Mouse (Mus musculus) lung, adult 2 months (tissue): ENCODE measurements at regions not wholly inside any gene's neighbourhood (a gene's known extent, or its start where the extent isn't known, plus 50 kb on each side); places are given as distances from the start of the nearest gene placed in this dataset.

Source experiments
- DNase-seq: peaks from one replicate; pipeline ENCODE4 v3.0.0; 2022
- H3K4me1 ChIP-seq: fragments of 200-500 bp; 2 replicates; pipeline ENCODE4 v1.6.1; 2011; ENCODE audit warnings: low read length; ENCODE audit not compliant: control insufficient read depth, insufficient read depth
- H3K4me3 ChIP-seq: fragments of 200-500 bp; replicated peaks from 2 replicates; pipeline ENCODE3; 2011; ENCODE audit warnings: low read depth, mild to moderate bottlenecking, control low read depth, low read length; ENCODE audit errors: extremely low read depth
- CTCF ChIP-seq: fragments of 200-500 bp; IDR thresholded peaks from 2 replicates; pipeline ENCODE4 v1.5.1; 2011; ENCODE audit warnings: mild to moderate bottlenecking, low read length, control low read depth; ENCODE audit not compliant: insufficient read depth
- POLR2A ChIP-seq: fragments of 200-500 bp; IDR thresholded peaks from 2 replicates; pipeline ENCODE4 v1.6.1; 2011; ENCODE audit warnings: low read depth, mild to moderate bottlenecking, control low read depth, low read length, borderline replicate concordance; ENCODE audit errors: extremely low read depth
- WGBS: fragments of 180-500 bp; shearing (Covaris S2); methylation state at CpG from one replicate; pipeline ENCODE4 v1.1.7; 2018; 5-methylcytosine and 5-hydroxymethylcytosine counted together

DNA sequence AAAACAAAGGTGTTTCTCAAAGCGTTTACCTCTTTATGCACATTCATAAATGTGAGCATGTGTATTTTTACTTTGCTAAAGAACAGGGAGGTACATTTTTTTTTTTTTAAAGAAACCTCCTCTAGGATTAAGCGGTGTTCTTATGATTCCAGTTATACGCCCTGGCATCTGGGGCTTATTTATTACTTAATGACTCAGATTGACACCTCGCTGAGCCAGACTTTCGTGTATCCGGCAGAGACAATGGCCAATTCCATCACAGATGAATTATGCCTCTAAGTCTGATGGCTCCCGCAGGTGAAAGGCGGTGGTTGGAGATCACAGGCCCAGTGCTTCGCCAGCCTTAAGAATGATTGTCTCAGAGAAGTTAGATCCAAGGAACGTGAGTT lies 259.5 kb upstream of the Slc30a5 start:
- Histone ChIP-seq H3K4me1 (no peaks in the 10 kb centered on the region), H3K4me3 (no peak overlapping the region)
- 85% methylated on average over 10 of the region's 10 CpGs for WGBS
- TF ChIP-seq CTCF (no peak), POLR2A (no peak)
- DNase-seq: no peak

DNA sequence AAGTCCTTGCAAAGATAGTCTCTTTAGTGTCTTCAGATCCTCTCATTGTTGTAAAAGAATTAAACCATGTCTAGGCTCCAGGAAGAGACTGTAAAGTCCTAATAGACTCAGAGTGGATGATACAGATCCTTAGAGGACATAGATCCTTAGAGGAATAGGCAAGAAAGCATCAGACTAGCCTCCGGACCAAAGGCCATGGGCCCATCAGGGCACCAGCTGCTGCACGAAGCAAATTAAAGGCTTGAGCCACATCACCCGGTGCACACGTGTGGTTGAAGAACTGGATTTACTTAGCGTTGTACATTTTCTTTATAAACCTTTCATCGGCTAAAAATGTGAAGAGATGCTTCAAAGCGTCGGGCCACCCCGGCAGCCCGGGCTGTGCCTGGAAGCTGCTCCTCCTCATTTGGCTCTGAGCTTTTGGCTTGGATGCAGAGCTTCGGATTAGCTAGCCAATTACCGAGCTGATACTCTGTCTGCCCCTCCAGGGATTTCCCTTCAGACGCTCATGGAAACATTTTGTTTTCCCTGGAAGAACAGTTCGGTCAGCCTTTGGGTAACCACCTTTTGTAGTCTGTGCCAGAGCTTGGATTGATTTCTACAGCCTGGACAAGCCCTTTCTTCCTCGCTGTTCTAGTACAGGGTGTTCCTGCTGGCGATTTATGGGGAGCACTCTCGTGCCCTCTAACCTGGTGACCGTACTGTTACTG lies 259.0 kb upstream of the Slc30a5 start:
- H3K4me1 ChIP-seq: no peaks in the 10 kb centered on the region
- WGBS: 68% methylated on average over 18 of the region's 18 CpGs
- DNase-seq: no peak
- TF ChIP-seq CTCF (no peak), POLR2A (no peak)
- no peak overlapping the region for H3K4me3 ChIP-seq

DNA sequence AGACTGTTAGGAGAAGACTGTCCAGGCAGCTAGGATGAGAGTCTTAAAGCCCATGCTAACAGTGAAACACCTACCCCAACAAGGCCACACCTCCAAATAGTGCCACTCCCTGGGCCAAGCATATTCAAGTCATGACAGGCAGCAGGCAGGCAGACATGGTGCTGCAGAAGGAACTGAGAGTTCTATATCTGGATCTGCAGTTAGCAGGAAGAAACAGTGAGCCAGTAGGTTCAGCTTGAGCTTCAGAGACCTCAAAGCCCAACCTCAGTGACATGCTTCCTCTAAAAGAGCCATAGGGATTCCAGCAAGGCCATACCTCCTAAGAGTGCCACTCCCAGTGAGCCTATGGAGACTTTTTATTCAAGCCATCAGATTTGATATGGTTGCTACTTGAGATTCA lies 252.0 kb upstream of the Slc30a5 start:
- no peak overlapping the region for H3K4me3 ChIP-seq
- H3K4me1 ChIP-seq: no peaks in the 10 kb centered on the region
- TF ChIP-seq POLR2A (no peak), CTCF (no peak)
- no peak for DNase-seq

DNA sequence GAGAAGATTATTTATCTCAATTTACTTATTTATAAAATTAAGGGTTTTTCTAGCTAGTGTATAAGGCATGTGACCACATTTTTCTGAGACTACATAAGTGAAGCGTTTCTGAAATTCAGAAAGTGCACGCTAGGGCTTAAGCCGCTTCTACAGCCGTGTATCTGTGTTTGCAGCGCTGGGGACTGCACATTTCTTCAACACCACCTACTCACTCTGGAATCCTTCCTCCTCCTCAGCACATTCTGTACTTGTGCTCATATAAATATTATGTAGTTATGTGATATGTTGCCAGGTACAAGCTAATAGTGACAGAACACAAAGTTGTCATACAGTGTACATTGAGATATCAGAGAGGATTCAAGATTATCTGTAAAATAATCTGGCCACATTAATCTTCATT lies 251.0 kb upstream of the Slc30a5 start:
- TF ChIP-seq CTCF (no peak), POLR2A (no peak)
- no peaks in the 10 kb centered on the region for H3K4me1 ChIP-seq

DNA sequence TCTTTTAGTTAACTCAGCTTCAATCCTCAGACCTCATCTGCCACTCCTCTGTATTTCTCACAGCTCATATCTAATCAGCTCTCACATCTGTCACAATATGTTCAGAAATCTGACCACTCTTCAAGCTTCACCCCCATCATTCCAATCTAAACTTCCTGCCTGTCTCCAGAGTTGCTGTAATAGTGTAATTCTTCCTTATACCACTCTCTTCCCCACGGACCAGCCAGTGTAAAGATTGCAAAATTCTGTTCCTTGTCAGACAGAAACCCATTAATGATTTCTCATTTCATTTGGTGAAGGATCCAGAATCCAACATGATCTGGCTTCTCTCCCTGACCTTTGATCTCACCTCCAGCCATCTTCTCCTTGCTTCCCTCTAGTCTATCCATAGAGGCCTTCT lies 250.2 kb upstream of the Slc30a5 start:
- DNase-seq: no peak
- H3K4me1 ChIP-seq: no peaks in the 10 kb centered on the region
- no peak for TF ChIP-seq POLR2A
- TF ChIP-seq CTCF: no peak
- 20% methylated on average over 1 of the region's 1 CpGs for WGBS
- H3K4me3 ChIP-seq: no peak overlapping the region

More for the DNA sequence above, 251.0 kb upstream of the Slc30a5 start:
- H3K4me3 ChIP-seq: no peak overlapping the region
- DNase-seq: no peak
- 87% methylated on average over 5 of the region's 5 CpGs for WGBS

DNA sequence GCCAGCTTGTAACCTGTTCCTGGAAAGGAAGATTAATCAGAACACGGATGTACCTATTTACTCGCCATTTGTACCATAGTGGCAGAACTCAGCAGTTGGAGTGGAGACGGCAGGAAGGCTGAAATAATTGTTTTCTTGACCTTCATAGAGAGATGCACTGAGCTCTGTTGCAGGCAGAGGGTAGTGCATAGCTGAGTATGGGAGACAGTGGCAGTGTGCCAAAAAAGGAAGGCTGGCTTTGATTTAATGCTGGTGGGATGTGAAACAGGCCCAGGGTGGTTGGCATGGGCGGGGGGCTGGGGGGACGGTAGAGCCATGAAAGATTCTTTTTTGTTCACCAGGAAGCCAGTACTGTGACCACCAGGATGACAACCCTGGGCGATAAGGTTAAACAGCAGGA lies 235.3 kb upstream of the Slc30a5 start:
- TF ChIP-seq POLR2A: no peak
- TF ChIP-seq CTCF: no peak
- Histone ChIP-seq H3K4me3 (no peak overlapping the region), H3K4me1 (no peaks in the 10 kb centered on the region)
- 60% methylated on average over 6 of the region's 6 CpGs for WGBS
- DNase-seq: no peak

DNA sequence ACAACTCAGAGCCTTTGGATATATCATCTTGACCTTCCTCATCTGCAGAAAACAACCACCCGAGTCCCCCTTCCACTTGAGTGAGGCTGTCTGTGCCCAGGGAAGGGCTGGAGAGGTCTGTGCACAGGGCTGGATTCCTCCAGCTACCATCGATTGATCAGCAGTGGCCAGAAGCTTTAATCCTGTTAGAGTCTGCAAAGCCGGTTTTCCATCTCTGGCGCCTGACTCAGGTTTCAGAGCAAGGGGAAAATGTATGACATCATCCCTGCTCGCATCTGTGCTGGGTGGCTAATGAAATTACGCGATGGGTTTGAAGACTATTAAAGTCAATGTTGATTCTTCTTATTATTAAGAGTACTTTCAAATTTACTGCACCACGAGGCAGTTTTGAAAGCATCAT lies 229.4 kb upstream of the Slc30a5 start:
- WGBS: 49% methylated on average over 8 of the region's 8 CpGs
- Histone ChIP-seq H3K4me3 (no peak overlapping the region), H3K4me1 (no peaks in the 10 kb centered on the region)
- no peak for DNase-seq
- no peak for TF ChIP-seq POLR2A
- no peak for TF ChIP-seq CTCF

DNA sequence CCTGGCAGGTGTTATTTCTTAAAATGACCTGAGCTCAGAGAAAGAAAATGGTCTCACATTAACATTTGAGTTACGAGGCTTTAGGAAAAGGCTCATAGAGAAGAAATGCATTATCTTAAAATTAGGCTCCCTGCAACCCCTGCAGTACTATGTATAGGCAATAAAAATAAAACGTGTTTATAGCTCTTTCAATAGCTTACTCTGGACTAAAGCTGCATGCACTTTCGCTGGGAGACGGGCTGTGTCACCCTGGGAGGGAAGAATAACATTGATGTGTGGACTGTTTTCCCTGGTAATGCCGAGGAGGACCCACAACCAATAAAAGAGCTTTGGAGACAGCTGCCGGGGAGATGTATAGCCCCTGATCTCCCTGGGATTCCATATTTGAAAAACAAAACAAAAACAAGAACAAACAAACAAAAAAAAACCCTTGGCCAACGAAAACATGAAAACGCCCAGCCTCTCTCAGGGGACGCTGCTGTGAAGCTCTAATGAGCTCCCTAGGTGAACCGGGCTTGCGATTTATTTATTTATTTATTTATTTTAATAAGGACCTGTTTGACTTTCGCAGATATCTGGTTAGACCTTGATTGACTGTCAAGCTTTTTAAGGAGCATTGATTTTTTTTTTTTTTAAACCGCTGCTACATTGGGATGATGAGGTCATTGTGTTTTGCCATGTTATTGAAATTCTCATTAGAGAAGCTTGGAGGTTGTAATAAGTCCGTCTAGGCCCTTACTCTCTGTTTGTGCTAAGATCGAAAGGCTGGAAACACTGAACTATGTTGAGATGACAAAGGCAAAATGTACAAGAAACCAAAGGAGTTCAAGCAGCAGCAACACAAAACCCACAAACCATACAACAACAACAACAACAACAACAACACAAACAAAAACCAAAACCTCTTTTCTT lies 228.3 kb upstream of the Slc30a5 start:
- DNase-seq: no peak
- Histone ChIP-seq H3K4me3 (no peak overlapping the region), H3K4me1 (no peaks in the 10 kb centered on the region)
- TF ChIP-seq CTCF: no peak
- TF ChIP-seq POLR2A: no peak
- WGBS: 66% methylated on average over 15 of the region's 15 CpGs

DNA sequence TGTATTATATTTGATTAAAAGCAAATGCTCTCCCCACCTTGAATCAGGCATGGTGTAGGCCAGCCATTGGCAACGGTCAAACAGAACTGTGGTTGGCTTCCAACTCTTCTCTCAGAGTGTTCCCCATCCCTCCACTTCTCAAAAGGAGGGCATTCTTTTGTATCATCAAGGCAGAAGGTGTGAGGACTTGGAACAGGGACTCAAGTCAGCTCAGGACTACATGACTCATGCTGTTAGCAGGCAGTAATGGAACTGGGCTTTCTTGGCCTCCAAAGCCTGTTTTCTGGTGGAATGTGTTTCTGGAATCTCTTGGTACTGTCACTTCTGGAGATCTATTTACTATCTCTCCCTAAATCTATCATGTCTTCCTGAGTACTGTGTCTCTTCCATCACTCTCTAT lies 216.3 kb upstream of the Slc30a5 start:
- 86% methylated on average over 1 of the region's 1 CpGs for WGBS
- no peak for TF ChIP-seq POLR2A
- TF ChIP-seq CTCF: no peak
- Histone ChIP-seq H3K4me3 (no peak overlapping the region), H3K4me1 (no peaks in the 10 kb centered on the region)
- DNase-seq: no peak

DNA sequence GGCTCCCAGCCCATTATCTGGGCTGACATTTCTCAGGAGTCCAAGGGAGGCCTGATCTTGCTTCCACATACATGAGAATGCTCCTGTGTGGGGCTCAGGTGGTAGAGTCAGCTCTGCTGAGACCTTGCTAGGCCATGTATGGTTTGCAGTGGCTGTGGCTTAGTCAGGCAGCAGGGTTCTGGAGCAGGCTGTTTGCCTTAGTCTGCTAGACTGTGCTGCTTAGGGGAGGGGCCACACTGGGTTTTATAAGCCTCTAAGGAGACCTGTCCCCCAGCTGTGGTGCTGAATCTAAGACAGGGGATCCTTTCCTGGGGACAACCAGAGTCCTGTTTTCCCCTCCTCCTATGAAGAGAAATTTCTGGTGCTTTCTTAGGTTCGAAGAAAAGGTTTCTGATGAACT lies 199.4 kb upstream of the Slc30a5 start:
- 53% methylated on average over 1 of the region's 1 CpGs for WGBS
- Histone ChIP-seq H3K4me1 (no peaks in the 10 kb centered on the region), H3K4me3 (no peak overlapping the region)
- TF ChIP-seq POLR2A: no peak
- no peak for TF ChIP-seq CTCF
- DNase-seq: no peak
